Mouse (Mus musculus) spleen, adult 2 months (tissue): ENCODE data around the gene Odr4. TPM values are rescaled to one million over a fixed set of nuclear protein-coding genes. Genes with fewer than 3 reads are reported as not detected.

ENCODE experiments used
- DNase-seq, 2 experiments: peaks; one replicate each; pipeline versions ENCODE4 v3.0.0 to v3.0.0-alpha.2; 2012 to 2021; ENCODE audit warnings: low spot score in 2 of 2, low read depth in 1 of 2
- H3K27ac ChIP-seq: fragments of 200-500 bp; 2 replicates; pipeline ENCODE4 v1.5.1; 2012; ENCODE audit warnings: low read length, inconsistent platforms; ENCODE audit not compliant: insufficient read depth
- H3K27me3 ChIP-seq: fragments of 200-500 bp; 2 replicates; pipeline ENCODE4 v1.6.1; 2012; ENCODE audit warnings: mild to moderate bottlenecking, moderate library complexity, low read length, inconsistent platforms; ENCODE audit not compliant: control insufficient read depth, insufficient read depth
- H3K36me3 ChIP-seq: fragments of 200-500 bp; 2 replicates; pipeline ENCODE4 v1.6.1; 2012; ENCODE audit warnings: mild to moderate bottlenecking, low read length, inconsistent platforms; ENCODE audit not compliant: control insufficient read depth, insufficient read depth
- H3K4me1 ChIP-seq: fragments of 200-500 bp; 2 replicates; pipeline ENCODE4 v1.6.1; 2011; ENCODE audit warnings: inconsistent platforms; ENCODE audit not compliant: control insufficient read depth, insufficient read depth, insufficient read length
- H3K4me3 ChIP-seq: fragments of 200-500 bp; 2 replicates; pipeline ENCODE4 v1.5.1; 2011; ENCODE audit warnings: mild to moderate bottlenecking, inconsistent platforms; ENCODE audit not compliant: insufficient read depth, insufficient read length; ENCODE audit errors: extremely low read depth
- CTCF ChIP-seq: fragments of 200-500 bp; IDR thresholded peaks from 2 replicates; pipeline ENCODE4 v1.5.1; 2011; ENCODE audit warnings: mild to moderate bottlenecking, inconsistent platforms; ENCODE audit not compliant: insufficient read depth, insufficient read length, insufficient replicate concordance; ENCODE audit errors: extremely low read depth
- POLR2A ChIP-seq: fragments of 200-500 bp; IDR thresholded peaks from 2 replicates; pipeline ENCODE4 v1.6.1; 2011; ENCODE audit warnings: low read depth, low read length, inconsistent platforms
- WGBS: fragments of 180-500 bp; shearing (Covaris S2); methylation state at CpG from one replicate; pipeline ENCODE4 v1.1.7; 2018; 5-methylcytosine and 5-hydroxymethylcytosine counted together
- polyA plus RNA-seq: library from polyadenylated mRNA; depleted of rRNA; stranded (reverse); fragments of >200 nt; gene quantifications from 2 replicates; pipeline ENCODE4 v1.2.3, GENCODE M21; 2012; rRNA removed

Odr4 gene
- polyA plus RNA-seq, 1 experiment = 2.3 TPM

DNA sequence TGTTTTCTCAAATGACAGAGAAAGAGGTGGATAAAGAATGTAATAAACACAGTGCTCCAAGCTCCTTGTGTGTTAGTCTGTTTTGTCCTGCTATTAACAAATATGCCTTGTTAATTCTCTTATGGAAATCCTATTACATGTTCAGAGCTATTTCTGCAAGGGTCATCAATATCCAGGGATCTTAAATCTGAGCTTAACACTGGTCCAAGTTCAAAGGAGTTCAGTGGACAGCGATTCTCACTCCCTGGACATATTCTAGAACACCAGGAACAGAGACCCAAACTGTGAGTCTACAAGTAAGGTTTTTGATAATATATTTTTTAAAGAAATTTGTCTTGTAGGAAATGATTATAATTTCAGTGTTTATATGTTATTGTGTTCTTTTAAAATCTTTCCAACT lies 73.7 kb downstream of the Odr4 start, which contains the start of gene Pdc:
Gene Pdc (plus strand): TSS at position 213 of the 400 bp plus-strand sequence.
- Histone ChIP-seq H3K27me3 (no peaks in the 10 kb centered on the region), H3K4me3 (no peak within 1 kb of the TSS), H3K4me1 (no peaks in the 10 kb centered on the region), H3K27ac (no peak within 1 kb of the TSS), H3K36me3 (no peaks in the 10 kb centered on the region)
- 83% methylated on average over 1 of the region's 1 CpGs for WGBS
- no peak for TF ChIP-seq POLR2A
- no peak for TF ChIP-seq CTCF
- no peak for DNase-seq

Other genes starting within 250 kb of the Odr4 start
- gene Pdc, start 73.7 kb downstream of the Odr4 start, polyA plus RNA-seq = not detected in 2 replicates
- 49.3 and 50.5 TPM in 2 replicates for gene Tpr, start 242 bp downstream of the Odr4 start, polyA plus RNA-seq
- 0.21 and 0.82 TPM in 2 replicates for gene Prg4, start 73.1 kb upstream of the Odr4 start, polyA plus RNA-seq